Mouse (Mus musculus): ENCODE data around the gene Tdgf1. TPM values are rescaled to one million over a fixed set of nuclear protein-coding genes. Genes with fewer than 3 reads are reported as not detected.

Tdgf1 gene
- polyA plus RNA-seq, 1 experiment from 2014 or later: not detected

- Histone ChIP-seq H3K4me1 (ENCODE audit: control insufficient read depth, insufficient read depth, low read length) (no peaks in the 10 kb centered on the region), H3K4me3 (ENCODE audit: low read depth, low read length) (no peak overlapping the region), H3K9me3 (replicated peaks; ENCODE audit: control insufficient read depth, low read length) (no peaks in the 10 kb centered on the region), H3K36me3 (ENCODE audit: control insufficient read depth, insufficient read depth, low read length) (no peaks in the 10 kb centered on the region), H3K4me2 (no peak overlapping the region), H3K27ac (ENCODE audit: low read depth, low read length) (no peak overlapping the region), H3K9ac (ENCODE audit: low read depth, low read length) (no peak overlapping the region), H3K27me3 (ENCODE audit: control insufficient read depth, insufficient read depth, low read length) (no peaks in the 10 kb centered on the region)
- ATAC-seq (replicated peaks; ENCODE audit: insufficient number of reproducible peaks, low FRiP score, low TSS enrichment): no peak
- WGBS (ENCODE audit: insufficient replicate concordance): 77% methylated on average over 13 of the region's 13 CpGs
Measured at GRCm38 (mm10) chr9:110960230-110961149, 14.5 kb upstream of the Tdgf1 start.

- WGBS (ENCODE audit: insufficient replicate concordance): 80% methylated on average over 5 of the region's 5 CpGs
- ATAC-seq (replicated peaks; ENCODE audit: insufficient number of reproducible peaks, low FRiP score, low TSS enrichment): no peak
Measured at GRCm38 (mm10) chr9:110959669-110960068, 13.7 kb upstream of the Tdgf1 start.

GRCm38 (mm10) chr9:110955962-110956361 lies 10.0 kb upstream of the Tdgf1 start:
- no peak for ATAC-seq (replicated peaks; ENCODE audit: insufficient number of reproducible peaks, low FRiP score, low TSS enrichment)
- Histone ChIP-seq H3K4me1 (ENCODE audit: control insufficient read depth, insufficient read depth, low read length) (no peaks in the 10 kb centered on the region), H3K4me2 (no peak overlapping the region), H3K4me3 (ENCODE audit: low read depth, low read length) (no peak overlapping the region), H3K27me3 (ENCODE audit: control insufficient read depth, insufficient read depth, low read length) (peaks cover 5% of the 10 kb centered on the region; the same call in 1 of the 2 replicates), H3K9me3 (replicated peaks; ENCODE audit: control insufficient read depth, low read length) (no peaks in the 10 kb centered on the region), H3K9ac (ENCODE audit: low read depth, low read length) (no peak overlapping the region), H3K36me3 (ENCODE audit: control insufficient read depth, insufficient read depth, low read length) (no peaks in the 10 kb centered on the region), H3K27ac (ENCODE audit: low read depth, low read length) (no peak overlapping the region)
- 83% methylated on average over 6 of the region's 6 CpGs for WGBS (ENCODE audit: insufficient replicate concordance)

More at GRCm38 (mm10) chr9:110959669-110960068, 13.7 kb upstream of the Tdgf1 start:
- H3K4me1 ChIP-seq (ENCODE audit: control insufficient read depth, insufficient read depth, low read length): no peaks in the 10 kb centered on the region
- no peaks in the 10 kb centered on the region for H3K9me3 ChIP-seq (replicated peaks; ENCODE audit: control insufficient read depth, low read length)
- H3K4me3 ChIP-seq (ENCODE audit: low read depth, low read length): no peak overlapping the region
- H3K36me3 ChIP-seq (ENCODE audit: control insufficient read depth, insufficient read depth, low read length): no peaks in the 10 kb centered on the region
- H3K27me3 ChIP-seq (ENCODE audit: control insufficient read depth, insufficient read depth, low read length): peaks cover 5% of the 10 kb centered on the region; the same call in 1 of the 2 replicates
- no peak overlapping the region for H3K9ac ChIP-seq (ENCODE audit: low read depth, low read length)
- H3K4me2 ChIP-seq: no peak overlapping the region
- H3K27ac ChIP-seq (ENCODE audit: low read depth, low read length): no peak overlapping the region

GRCm38 (mm10) chr9:110954681-110955445 lies 8.9 kb upstream of the Tdgf1 start:
- H3K36me3 ChIP-seq (ENCODE audit: control insufficient read depth, insufficient read depth, low read length): no peaks in the 10 kb centered on the region
- 46% methylated on average over 2 of the region's 2 CpGs for WGBS (ENCODE audit: insufficient replicate concordance)
- no peak for ATAC-seq (replicated peaks; ENCODE audit: insufficient number of reproducible peaks, low FRiP score, low TSS enrichment)
- H3K27ac ChIP-seq (ENCODE audit: low read depth, low read length): no peak overlapping the region
- H3K9me3 ChIP-seq (replicated peaks; ENCODE audit: control insufficient read depth, low read length): no peaks in the 10 kb centered on the region
- H3K9ac ChIP-seq (ENCODE audit: low read depth, low read length): no peak overlapping the region
- peak overlapping the region; percentile 92; the same call in 1 of the 2 replicates for H3K4me2 ChIP-seq
- no peaks in the 10 kb centered on the region for H3K4me1 ChIP-seq (ENCODE audit: control insufficient read depth, insufficient read depth, low read length)
- H3K4me3 ChIP-seq (ENCODE audit: low read depth, low read length): no peak overlapping the region
- peaks cover 5% of the 10 kb centered on the region; the same call in 1 of the 2 replicates for H3K27me3 ChIP-seq (ENCODE audit: control insufficient read depth, insufficient read depth, low read length)

- ATAC-seq (replicated peaks; ENCODE audit: insufficient number of reproducible peaks, low FRiP score, low TSS enrichment): peak; percentile 48; the same call in 1 of the 2 replicates
- Histone ChIP-seq H3K9me3 (replicated peaks; ENCODE audit: control insufficient read depth, low read length) (no peaks in the 10 kb centered on the region), H3K4me2 (peak overlapping the region; percentile 92), H3K4me3 (ENCODE audit: low read depth, low read length) (peak overlapping the region; percentile 64), H3K9ac (ENCODE audit: low read depth, low read length) (peak overlapping the region; percentile 73), H3K4me1 (ENCODE audit: control insufficient read depth, insufficient read depth, low read length) (peaks cover 4% of the 10 kb centered on the region), H3K27me3 (ENCODE audit: control insufficient read depth, insufficient read depth, low read length) (peaks cover 5% of the 10 kb centered on the region; the same call in 1 of the 2 replicates), H3K27ac (ENCODE audit: low read depth, low read length) (peak overlapping the region; percentile 57; the same call in 1 of the 2 replicates), H3K36me3 (ENCODE audit: control insufficient read depth, insufficient read depth, low read length) (no peaks in the 10 kb centered on the region)
- WGBS (ENCODE audit: insufficient replicate concordance): 1% methylated on average over 44 of the region's 44 CpGs
Measured at GRCm38 (mm10) chr9:110953550-110954461, 7.8 kb upstream of the Tdgf1 start.

- Histone ChIP-seq H3K27me3 (ENCODE audit: control insufficient read depth, insufficient read depth, low read length) (peaks cover 5% of the 10 kb centered on the region; the same call in 1 of the 2 replicates), H3K9me3 (replicated peaks; ENCODE audit: control insufficient read depth, low read length) (no peaks in the 10 kb centered on the region), H3K27ac (ENCODE audit: low read depth, low read length) (peak overlapping the region; percentile 10; the same call in 1 of the 2 replicates), H3K4me2 (peak overlapping the region; percentile 92), H3K36me3 (ENCODE audit: control insufficient read depth, insufficient read depth, low read length) (no peaks in the 10 kb centered on the region), H3K9ac (ENCODE audit: low read depth, low read length) (peak overlapping the region; percentile 73), H3K4me3 (ENCODE audit: low read depth, low read length) (peak overlapping the region; percentile 64), H3K4me1 (ENCODE audit: control insufficient read depth, insufficient read depth, low read length) (peaks cover 6% of the 10 kb centered on the region)
- ATAC-seq (replicated peaks; ENCODE audit: insufficient number of reproducible peaks, low FRiP score, low TSS enrichment): no peak
- 40% methylated on average over 5 of the region's 5 CpGs for WGBS (ENCODE audit: insufficient replicate concordance)
Measured at GRCm38 (mm10) chr9:110952931-110953549, 7.1 kb upstream of the Tdgf1 start.

- WGBS (ENCODE audit: insufficient replicate concordance): 39% methylated on average over 6 of the region's 6 CpGs
Measured at GRCm38 (mm10) chr9:110952398-110952797, 6.4 kb upstream of the Tdgf1 start.

More at GRCm38 (mm10) chr9:110952398-110952797, 6.4 kb upstream of the Tdgf1 start:
- Histone ChIP-seq H3K27ac (ENCODE audit: low read depth, low read length) (no peak overlapping the region), H3K9ac (ENCODE audit: low read depth, low read length) (no peak overlapping the region), H3K4me1 (ENCODE audit: control insufficient read depth, insufficient read depth, low read length) (peaks cover 11% of the 10 kb centered on the region), H3K27me3 (ENCODE audit: control insufficient read depth, insufficient read depth, low read length) (peaks cover 5% of the 10 kb centered on the region; the same call in 1 of the 2 replicates), H3K9me3 (replicated peaks; ENCODE audit: control insufficient read depth, low read length) (no peaks in the 10 kb centered on the region), H3K36me3 (ENCODE audit: control insufficient read depth, insufficient read depth, low read length) (no peaks in the 10 kb centered on the region), H3K4me3 (ENCODE audit: low read depth, low read length) (no peak overlapping the region), H3K4me2 (no peak overlapping the region)
- no peak for ATAC-seq (replicated peaks; ENCODE audit: insufficient number of reproducible peaks, low FRiP score, low TSS enrichment)

Data from heart, embryonic 11.5 days (tissue).